Mouse (Mus musculus): ENCODE data around the gene Casc4. TPM values are rescaled to one million over a fixed set of nuclear protein-coding genes. Genes with fewer than 3 reads are reported as not detected.

The Casc4 gene
- polyA plus RNA-seq, 1 experiment from 2014 or later, result 18.8 TPM

DNA sequence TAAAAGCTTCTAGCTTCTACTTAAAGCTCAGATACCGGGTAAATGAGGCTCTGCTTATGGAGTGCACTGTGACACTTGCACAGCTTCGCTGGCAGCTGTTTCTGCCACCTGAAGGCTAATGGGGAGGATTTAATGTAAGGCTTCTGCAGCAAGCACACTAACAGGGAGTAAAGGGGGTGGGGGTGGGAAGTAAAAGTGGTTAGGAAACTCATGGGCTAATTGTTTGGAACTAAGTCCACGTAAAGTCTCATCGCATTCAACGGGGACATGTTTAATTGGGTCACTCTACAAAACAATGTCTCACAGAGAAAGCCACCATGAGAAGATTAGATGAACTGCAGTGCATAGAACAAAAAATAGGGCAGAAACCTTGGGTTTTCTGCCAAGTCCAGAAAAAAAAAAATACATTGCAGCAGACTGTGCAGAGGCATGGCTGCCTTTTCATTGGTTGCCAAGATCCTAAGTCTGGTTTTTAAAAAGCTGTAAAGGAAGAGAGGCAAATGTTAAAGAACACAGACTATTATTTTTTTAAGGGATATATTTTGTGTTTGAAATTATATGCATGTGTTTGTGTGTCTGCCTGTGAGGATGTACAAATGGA, 7.3 kb upstream of the Casc4 start:
- no peaks in the 10 kb centered on the region for H3K9me3 ChIP-seq
- H3K4me3 ChIP-seq, result no peak overlapping the region
- no peaks in the 10 kb centered on the region for H3K27me3 ChIP-seq
- no peak for ATAC-seq (ENCODE audit: borderline replicate concordance, extremely low read depth, low FRiP score, low TSS enrichment)
- no peaks in the 10 kb centered on the region for H3K4me1 ChIP-seq
- no peak overlapping the region for H3K4me2 ChIP-seq
- H3K9ac ChIP-seq, result no peak overlapping the region
- WGBS, result 62% methylated on average over 5 of the region's 5 CpGs
- no peaks in the 10 kb centered on the region for H3K36me3 ChIP-seq
- H3K27ac ChIP-seq, result no peak overlapping the region

DNA sequence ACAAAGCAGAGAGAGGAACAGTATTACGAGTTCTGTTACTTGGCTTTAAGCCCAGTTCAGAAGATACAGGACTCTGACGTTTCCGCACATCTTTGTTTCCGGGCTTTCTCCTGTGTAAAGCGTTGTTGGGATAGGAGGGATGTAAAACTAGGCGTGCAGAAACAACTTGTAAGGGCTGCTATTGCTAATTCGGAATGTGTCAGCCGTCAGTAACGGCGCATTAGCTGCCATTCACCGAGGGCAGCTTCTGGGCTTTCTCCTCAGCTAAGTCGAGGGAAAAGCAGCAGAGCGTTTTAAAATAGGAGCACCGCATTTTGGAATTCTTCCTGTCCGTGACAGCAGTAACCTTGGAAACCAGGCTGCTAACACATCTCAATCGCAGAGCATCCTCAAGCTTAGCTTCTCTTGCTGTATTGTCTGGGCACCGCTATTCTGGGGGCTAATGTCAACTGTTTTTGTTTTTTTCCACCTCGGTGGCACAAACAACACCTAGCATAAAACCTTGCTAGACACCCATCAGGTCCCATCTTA, 634 bp upstream of the Casc4 start:
- peak overlapping the region; percentile 86 for H3K4me2 ChIP-seq
- 3% methylated on average over 18 of the region's 18 CpGs for WGBS
- ATAC-seq (ENCODE audit: borderline replicate concordance, extremely low read depth, low FRiP score, low TSS enrichment), result no peak

GRCm38 (mm10) chr2:121867051-121867928, 520 bp downstream of the Casc4 start:
- H3K9me3 ChIP-seq, result no peaks in the 10 kb centered on the region
- no peak; the same call in 1 of the 2 replicates for ATAC-seq (ENCODE audit: borderline replicate concordance, extremely low read depth, low FRiP score, low TSS enrichment)
- H3K27ac ChIP-seq, result peak overlapping the region; percentile 75
- H3K4me3 ChIP-seq, result peak overlapping the region; percentile 75
- peak overlapping the region; percentile 86 for H3K4me2 ChIP-seq
- H3K27me3 ChIP-seq, result no peaks in the 10 kb centered on the region
- H3K36me3 ChIP-seq, result no peaks in the 10 kb centered on the region
- WGBS, result under 1% methylated on average over 48 of the region's 63 CpGs
- peak overlapping the region; percentile 70 for H3K9ac ChIP-seq
- H3K4me1 ChIP-seq, result peaks cover 15% of the 10 kb centered on the region

More for the DNA sequence above, 634 bp upstream of the Casc4 start:
- H3K27ac ChIP-seq, result peak overlapping the region; percentile 75
- H3K4me1 ChIP-seq, result peaks cover 15% of the 10 kb centered on the region
- H3K27me3 ChIP-seq, result no peaks in the 10 kb centered on the region
- H3K36me3 ChIP-seq, result no peaks in the 10 kb centered on the region
- peak overlapping the region; percentile 70 for H3K9ac ChIP-seq
- H3K9me3 ChIP-seq, result no peaks in the 10 kb centered on the region
- peak overlapping the region; percentile 75 for H3K4me3 ChIP-seq

- no peak for ATAC-seq (ENCODE audit: borderline replicate concordance, extremely low read depth, low FRiP score, low TSS enrichment)
- Histone ChIP-seq H3K4me3 (no peak overlapping the region), H3K4me1 (no peaks in the 10 kb centered on the region), H3K4me2 (no peak overlapping the region), H3K27me3 (no peaks in the 10 kb centered on the region), H3K27ac (no peak overlapping the region), H3K9me3 (no peaks in the 10 kb centered on the region), H3K9ac (no peak overlapping the region), H3K36me3 (no peaks in the 10 kb centered on the region)
- 80% methylated on average over 1 of the region's 1 CpGs for WGBS
These were observed 12.7 kb downstream of the Casc4 start for GRCm38 (mm10) chr2:121879506-121879905.

DNA sequence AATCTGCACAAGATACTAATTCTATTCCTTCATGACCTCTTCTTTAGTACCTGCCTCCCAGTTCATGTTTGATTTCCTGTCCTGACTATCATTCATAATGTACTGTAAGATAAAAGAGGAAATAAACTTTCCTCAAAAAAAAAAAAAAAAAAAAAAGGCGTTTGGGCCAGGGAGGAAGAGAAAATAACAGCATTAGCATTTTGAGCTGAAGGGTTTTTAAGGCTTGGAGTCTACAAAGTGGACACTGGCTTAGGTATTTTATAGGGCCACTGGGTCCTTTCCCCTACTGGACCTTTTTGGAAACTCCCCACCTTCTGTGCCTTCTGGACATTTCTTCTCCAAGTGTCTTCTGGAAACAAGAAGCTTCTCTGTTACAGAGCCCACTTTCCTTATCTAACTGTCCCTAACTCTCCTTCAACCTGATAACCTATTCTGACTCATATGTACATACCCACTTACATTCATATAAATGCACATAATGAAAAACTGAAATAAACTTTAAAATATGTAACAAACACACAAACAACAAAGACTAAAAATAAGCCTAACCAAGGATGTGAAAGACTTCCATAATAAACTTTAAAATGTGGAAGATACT, 18.8 kb downstream of the Casc4 start:
- WGBS, result 44% methylated on average over 1 of the region's 1 CpGs
- no peaks in the 10 kb centered on the region for H3K27me3 ChIP-seq
- no peaks in the 10 kb centered on the region for H3K9me3 ChIP-seq
- H3K4me3 ChIP-seq, result no peak overlapping the region
- H3K9ac ChIP-seq, result no peak overlapping the region
- ATAC-seq (ENCODE audit: borderline replicate concordance, extremely low read depth, low FRiP score, low TSS enrichment), result no peak
- no peaks in the 10 kb centered on the region for H3K4me1 ChIP-seq
- H3K27ac ChIP-seq, result no peak overlapping the region
- no peaks in the 10 kb centered on the region for H3K36me3 ChIP-seq
- H3K4me2 ChIP-seq, result no peak overlapping the region

- no peak overlapping the region for H3K4me3 ChIP-seq
- H3K4me1 ChIP-seq, result no peaks in the 10 kb centered on the region
- H3K36me3 ChIP-seq, result no peaks in the 10 kb centered on the region
- no peak overlapping the region for H3K9ac ChIP-seq
- no peaks in the 10 kb centered on the region for H3K9me3 ChIP-seq
- no peak for ATAC-seq (ENCODE audit: borderline replicate concordance, extremely low read depth, low FRiP score, low TSS enrichment)
- 97% methylated on average over 1 of the region's 1 CpGs for WGBS
- H3K27ac ChIP-seq, result no peak overlapping the region
- H3K4me2 ChIP-seq, result no peak overlapping the region
- no peaks in the 10 kb centered on the region for H3K27me3 ChIP-seq
These were observed 19.6 kb downstream of the Casc4 start for GRCm38 (mm10) chr2:121886406-121886805.

DNA sequence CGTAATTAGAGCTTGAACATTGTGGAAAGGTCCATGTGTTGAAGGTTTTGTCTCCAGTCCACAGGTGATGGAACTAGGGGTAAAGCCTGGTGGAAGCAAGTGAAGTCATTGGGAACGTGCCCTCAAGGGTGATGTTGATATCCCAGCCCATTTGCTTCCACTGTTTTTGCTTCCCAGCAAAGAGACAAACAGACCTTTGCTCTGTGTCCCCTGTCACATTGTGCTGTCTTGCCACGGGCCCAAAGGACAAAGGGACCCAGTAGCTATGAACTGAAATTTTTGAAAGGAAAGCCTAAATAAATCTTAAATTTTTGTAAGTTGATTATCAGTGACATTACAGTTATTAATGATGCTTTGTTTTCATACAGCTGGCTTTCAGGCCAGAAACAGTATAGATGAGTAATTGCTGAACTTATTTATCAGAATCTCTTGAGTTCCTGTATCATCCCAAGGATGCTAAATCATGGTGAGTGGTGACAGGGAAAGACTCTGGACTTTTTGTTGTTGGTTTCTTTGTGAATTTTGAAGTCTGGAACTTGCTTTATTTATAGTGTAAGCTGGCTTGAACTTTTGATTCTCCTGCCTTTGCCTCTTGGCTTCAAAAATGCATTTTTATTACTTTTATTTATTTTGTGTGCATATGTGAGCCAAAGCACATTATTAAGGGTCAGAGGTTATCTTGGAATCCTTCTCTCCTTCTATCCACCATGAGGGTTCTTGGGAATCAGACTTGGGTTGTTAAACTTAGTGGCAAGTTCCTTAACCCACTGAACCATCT, 22.1 kb downstream of the Casc4 start:
- H3K27ac ChIP-seq, result no peak overlapping the region
- WGBS, result 64% methylated on average over 3 of the region's 3 CpGs
- ATAC-seq (ENCODE audit: borderline replicate concordance, extremely low read depth, low FRiP score, low TSS enrichment), result no peak

DNA sequence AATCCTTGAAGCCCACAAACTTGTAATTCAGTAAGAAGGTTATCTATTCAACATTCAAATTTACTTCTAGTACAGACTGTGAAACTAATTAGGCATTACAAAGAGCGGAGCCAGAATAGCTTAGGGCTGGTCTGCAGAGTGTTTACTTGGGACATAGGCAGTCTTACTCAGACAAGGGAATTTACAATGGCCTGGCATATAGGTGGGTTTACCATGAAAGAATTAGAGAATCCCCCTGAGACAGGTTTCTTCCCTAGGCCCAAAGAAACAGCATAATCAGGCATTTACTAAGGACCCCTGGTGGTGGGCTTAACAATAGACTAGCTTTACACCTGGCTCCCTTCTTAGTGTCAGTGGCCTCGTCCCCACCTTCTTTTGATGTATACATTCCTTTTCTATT, 28.5 kb downstream of the Casc4 start:
- no peaks in the 10 kb centered on the region for H3K4me1 ChIP-seq
- no peak for ATAC-seq (ENCODE audit: borderline replicate concordance, extremely low read depth, low FRiP score, low TSS enrichment)
- no peaks in the 10 kb centered on the region for H3K36me3 ChIP-seq
- H3K9me3 ChIP-seq, result no peaks in the 10 kb centered on the region
- H3K9ac ChIP-seq, result no peak overlapping the region
- no peaks in the 10 kb centered on the region for H3K27me3 ChIP-seq
- no peak overlapping the region for H3K4me3 ChIP-seq
- H3K4me2 ChIP-seq, result no peak overlapping the region
- 79% methylated on average over 2 of the region's 2 CpGs for WGBS
- H3K27ac ChIP-seq, result no peak overlapping the region

More for the DNA sequence above, 22.1 kb downstream of the Casc4 start:
- Histone ChIP-seq H3K4me2 (no peak overlapping the region), H3K36me3 (no peaks in the 10 kb centered on the region), H3K9ac (no peak overlapping the region), H3K9me3 (no peaks in the 10 kb centered on the region), H3K4me3 (no peak overlapping the region), H3K4me1 (no peaks in the 10 kb centered on the region), H3K27me3 (no peaks in the 10 kb centered on the region)

DNA sequence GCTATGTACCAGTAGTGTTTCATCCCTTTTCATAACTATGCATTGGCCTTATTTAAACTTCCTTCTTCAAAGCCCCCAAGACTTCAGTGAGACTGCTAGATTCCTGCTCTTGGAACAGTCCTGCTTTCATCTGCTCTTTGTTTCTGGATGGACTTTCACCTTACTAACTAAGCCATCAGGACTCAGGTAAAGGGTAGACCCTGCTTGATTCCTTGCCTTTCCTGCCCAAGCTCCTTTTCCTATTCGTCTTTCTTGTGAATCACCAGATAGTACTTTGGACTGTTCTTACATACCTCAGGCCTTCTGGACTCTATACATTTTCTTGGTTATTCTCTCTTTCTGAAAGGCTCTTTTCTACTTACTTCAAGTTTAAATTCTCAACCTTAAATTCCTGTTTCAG, 30.1 kb downstream of the Casc4 start:
- Histone ChIP-seq H3K36me3 (no peaks in the 10 kb centered on the region), H3K4me3 (no peak overlapping the region), H3K9ac (no peak overlapping the region), H3K4me2 (no peak overlapping the region), H3K27me3 (no peaks in the 10 kb centered on the region), H3K4me1 (no peaks in the 10 kb centered on the region), H3K27ac (no peak overlapping the region), H3K9me3 (no peaks in the 10 kb centered on the region)
- WGBS, result 93% methylated on average over 1 of the region's 1 CpGs
- ATAC-seq (ENCODE audit: borderline replicate concordance, extremely low read depth, low FRiP score, low TSS enrichment), result no peak

- 85% methylated on average over 3 of the region's 3 CpGs for WGBS
- no peaks in the 10 kb centered on the region for H3K27me3 ChIP-seq
- no peak overlapping the region for H3K27ac ChIP-seq
- H3K4me1 ChIP-seq, result no peaks in the 10 kb centered on the region
- ATAC-seq (ENCODE audit: borderline replicate concordance, extremely low read depth, low FRiP score, low TSS enrichment), result no peak
- no peak overlapping the region for H3K4me3 ChIP-seq
- H3K9ac ChIP-seq, result no peak overlapping the region
- H3K36me3 ChIP-seq, result peaks cover 13% of the 10 kb centered on the region
- H3K4me2 ChIP-seq, result no peak overlapping the region
- H3K9me3 ChIP-seq, result no peaks in the 10 kb centered on the region
These were observed 43.2 kb downstream of the Casc4 start for GRCm38 (mm10) chr2:121909975-121910374.
